Mouse (Mus musculus) CH12F3 (cell line): ENCODE measurements around the gene Ppp1r32.

Source experiments
- in situ Hi-C: fragments of 300-500 bp; cut with MboI; formaldehyde crosslinking; loops from 2 replicates; pipeline ENCODE4 v1.14.3; 2020; ENCODE audit warnings: low sequenced_read_pairs

Gene Ppp1r32

DNA sequence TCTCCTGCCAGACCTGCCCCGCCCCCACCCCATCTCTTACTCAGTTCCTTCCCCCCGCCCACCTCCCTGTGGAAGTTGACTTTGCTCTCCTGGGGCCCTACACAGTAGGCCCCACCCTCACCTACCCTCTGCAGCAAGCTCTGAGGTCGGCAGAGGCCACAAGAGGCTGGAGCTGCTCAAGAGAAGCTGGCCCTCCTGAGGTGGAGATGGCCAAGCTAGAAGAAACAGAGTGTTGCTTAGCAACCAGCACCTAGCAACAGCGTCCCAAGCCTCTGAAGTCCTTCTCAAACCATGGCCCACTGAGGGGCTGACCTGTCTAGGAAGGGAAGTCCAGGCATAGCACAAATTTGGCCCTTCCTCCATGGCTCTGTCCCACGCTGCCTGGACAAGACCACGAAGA, at the start of gene Ppp1r32:
Gene Ppp1r32 (minus strand): TSS at position 226 of the 400 bp plus-strand sequence.
- in situ Hi-C loops: loop anchor here (10.0 kb wide), 1 partner anchor 218 kb away; no protein-coding TSS in a partner anchor

DNA sequence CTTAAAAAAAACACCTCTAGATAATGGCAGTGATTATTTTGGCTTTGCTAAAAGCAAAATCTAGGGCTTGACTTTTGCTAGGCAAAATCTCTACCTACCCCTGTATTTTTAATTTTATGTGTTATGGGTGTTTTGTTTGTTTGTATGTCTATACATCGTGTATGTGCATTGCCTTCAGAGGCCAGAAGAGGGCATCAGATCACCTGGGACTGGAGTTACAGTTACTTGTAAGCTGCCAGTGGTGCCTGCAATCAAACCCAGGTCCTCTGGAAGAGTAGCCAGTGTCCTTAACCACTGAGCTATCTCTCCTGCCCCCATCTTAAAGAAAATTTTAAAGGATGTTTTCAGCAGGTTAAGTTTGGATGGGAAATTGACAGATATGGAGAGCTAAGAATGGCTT, 47.4 kb upstream of the Ppp1r32 start:
- in situ Hi-C loops: no loop called here

DNA sequence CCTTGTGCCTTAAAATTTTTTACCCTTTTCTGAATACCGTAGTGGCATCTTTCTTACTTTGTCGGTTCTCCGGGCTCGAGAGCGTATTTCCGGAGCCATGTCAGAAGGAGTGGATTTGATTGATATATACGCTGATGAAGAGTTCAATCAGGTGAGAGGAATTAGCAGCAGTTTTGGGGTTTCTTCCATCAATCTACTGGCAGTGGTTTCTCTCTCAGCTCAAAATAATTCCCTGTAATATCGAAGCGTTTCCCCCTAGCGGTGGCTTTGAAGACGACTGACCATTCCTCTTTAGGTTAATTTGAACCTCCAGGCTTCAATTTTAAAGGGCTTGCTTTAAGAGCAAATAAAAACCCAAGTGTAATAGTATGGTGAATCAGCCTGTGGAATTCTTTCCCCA, 43.2 kb upstream of the Ppp1r32 start, which contains the start of gene Sdhaf2:
Gene Sdhaf2 (minus strand): TSS at position 233 of the 400 bp plus-strand sequence.
- in situ Hi-C loops: no loop called here

DNA sequence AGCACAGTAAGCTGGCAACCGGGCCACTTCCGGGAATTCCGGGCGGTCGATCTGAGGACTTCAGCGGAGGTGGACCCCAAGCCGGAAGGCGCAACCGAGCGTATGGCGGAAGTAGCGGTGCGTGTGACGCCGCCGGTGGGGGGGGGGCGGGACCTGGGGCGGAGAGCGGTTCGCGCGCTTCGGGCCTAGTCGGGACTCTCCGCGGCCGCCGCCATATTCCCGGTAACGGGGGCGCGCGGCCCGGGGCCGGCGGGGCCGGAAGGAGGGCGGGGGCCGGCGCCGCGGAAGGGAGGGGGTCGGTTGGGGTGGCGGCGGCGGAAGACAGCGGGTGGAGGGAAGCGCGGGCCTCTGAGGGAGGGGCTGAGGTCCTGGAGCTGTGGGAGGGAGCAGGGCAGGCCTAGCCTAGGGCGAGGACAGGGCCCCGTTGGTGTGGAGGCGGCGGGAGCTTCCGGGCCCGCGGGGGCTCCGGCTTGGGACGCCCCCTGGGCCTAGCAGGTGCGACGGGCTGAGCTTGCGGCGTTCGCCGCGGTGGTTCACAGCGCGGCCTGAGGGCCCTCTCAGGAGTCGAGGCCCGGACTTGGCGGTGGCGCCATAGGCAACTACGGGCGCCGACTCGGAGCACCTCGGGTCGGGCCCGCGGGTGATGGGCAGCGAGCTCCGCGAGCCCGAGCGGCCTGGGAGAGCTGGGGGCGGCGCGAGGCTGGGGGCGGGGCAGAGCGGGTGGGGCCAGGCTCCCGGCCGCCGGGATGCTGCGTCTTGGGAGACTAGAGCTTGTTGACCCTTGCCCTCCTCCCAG, 42.6 kb upstream of the Ppp1r32 start, which contains the start of gene Cpsf7:
Gene Cpsf7 (plus strand): TSS at position 161 of the 796 bp plus-strand sequence.
- in situ Hi-C loops: no loop called here

DNA sequence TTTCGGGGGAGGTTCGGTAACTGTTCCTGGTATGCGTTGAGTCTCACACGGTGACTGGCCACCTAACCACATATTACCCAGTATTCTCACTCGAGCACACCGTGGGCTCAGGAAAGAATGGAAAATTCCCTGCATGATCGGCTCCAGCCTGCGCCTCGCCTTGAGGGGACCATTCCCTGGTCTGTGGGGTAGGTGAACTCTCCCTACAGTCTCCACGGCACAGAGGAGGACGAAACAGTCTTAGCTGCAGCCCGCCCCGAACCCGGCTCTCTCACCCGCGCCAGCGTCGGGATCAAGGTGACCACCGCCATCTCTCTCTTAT, 42.0 kb upstream of the Ppp1r32 start:
- in situ Hi-C loops: no loop called here

DNA sequence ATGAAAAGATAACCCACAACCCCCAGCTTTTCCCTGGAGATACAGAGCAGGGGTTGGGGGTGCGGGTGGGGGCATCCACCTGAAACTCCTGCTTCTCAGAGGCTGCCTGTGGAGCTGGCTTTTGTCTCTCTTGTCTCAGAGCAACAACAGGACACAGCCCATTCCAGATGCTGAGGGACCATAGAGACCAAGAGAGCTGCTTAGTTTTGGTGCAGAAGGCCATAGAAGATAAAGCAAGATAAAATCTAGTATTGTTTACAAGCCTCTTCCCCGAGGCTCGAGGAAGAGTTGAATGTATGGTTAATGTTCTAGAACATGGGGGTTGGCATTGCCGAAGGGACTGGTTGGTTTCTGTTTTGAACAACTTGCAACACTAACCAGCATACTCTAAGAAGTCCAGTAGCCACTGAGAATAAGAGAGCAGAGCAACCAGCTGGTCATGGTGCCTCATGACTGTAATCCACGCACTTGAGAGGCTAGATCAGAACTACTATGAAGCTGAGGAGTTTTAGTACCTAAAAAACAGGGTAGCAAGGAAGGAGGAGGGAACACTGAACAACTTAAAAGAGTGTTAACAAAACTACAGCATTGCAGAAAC, 40.9 kb upstream of the Ppp1r32 start:
- in situ Hi-C loops: no loop called here

DNA sequence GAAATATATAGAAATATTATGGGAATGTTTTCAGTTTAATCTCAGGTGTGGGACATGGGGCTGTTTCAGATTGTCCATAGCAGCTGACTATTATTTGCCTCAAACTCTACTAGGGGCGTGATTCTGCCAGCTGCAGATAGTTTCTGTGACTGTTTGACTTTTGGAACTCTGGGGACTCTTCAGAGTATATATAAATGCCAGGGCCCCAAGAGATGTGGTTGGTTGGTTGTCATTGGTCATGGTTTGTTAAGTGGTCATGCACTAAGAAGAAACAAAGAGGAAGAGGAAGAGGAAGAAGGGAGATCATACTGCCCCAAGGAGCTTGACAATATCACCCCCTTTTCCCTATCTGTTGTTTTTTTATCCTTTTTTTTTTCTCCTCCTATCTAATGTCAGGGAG, 39.2 kb upstream of the Ppp1r32 start:
- in situ Hi-C loops: no loop called here

DNA sequence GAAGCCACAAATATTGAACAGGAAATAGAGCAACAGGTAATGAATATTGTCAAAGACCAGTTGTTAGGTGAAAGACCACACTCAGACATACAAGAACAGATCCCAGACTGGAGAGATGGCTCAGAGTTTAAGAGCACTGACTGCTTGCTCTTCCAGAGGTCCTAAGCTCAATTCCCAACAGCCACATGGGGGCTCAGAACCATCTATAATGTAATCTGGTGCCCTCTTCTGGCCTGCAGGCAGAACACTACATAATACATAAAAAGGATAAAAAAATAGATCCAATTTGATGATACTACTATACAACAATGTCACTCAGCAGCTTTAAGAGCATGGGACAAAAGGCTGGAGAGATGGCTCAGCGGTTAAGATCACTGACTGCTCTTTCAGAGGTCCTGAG, 37.6 kb upstream of the Ppp1r32 start:
- in situ Hi-C loops: no loop called here

DNA sequence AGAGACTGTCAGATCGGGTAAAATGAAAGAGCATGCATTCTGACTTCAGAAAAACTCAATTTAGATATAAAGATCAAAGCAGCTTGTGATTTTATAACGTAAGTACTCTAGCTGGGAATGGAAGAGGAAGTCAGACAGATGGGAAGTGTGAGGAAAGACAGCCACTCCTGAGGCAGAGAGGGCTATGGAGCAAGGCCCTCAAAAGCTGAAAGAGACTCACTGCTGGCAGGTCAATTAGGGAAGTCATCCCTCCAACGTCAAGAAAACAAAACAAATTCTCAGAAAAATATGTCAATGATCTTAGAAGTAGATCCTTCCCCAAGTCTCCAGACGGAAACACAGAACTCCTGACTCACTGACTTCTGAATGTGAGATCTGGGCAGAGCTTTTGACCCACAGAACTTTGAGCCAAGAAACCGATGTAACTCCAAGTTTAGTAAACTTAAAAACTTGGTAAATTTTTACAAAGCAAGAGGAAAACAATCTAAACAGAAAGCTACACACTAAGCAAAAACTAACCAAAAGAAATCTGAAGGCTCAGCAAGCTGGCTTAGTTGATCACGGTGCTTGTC, 28.1 kb upstream of the Ppp1r32 start:
- in situ Hi-C loops: no loop called here

DNA sequence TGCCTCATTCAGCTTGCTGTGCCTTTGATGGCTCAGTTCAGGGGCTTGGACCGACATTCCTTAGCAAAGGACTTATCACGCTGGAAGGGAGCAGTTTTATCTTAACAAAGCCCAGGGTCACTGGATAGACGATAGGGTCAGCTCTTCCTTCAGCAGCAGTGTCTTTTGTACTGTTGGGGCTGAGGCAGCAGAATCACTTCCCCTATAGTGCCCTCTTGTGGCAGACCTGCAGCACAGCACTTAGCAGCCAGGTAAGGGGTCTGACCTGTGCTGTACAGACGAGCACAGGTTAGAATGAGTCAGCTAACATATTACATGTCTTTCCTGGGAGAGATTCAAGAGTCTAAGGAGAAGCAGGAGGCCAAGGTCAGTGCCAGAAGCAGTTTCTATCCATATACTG, 19.8 kb upstream of the Ppp1r32 start:
- in situ Hi-C loops: no loop called here

DNA sequence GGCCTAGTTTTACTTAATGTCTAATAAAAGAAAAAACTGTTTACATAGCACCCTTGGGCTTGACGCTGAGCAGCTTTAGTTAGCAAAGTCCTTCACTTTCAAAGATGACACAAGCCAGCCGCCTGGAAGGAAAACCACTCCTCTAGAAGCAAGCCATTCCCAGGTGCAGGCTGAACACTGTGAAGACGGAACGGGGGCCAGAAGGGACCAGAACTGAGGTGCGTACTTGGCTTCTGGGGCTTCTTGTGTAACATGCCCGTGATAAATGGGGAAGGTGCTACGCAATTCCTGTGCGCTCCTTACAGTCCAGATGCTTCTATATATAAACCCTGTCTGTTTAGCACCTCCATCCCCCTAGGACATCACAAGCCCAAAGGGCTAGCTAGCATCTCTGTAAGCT, 17.9 kb upstream of the Ppp1r32 start:
- in situ Hi-C loops: no loop called here

DNA sequence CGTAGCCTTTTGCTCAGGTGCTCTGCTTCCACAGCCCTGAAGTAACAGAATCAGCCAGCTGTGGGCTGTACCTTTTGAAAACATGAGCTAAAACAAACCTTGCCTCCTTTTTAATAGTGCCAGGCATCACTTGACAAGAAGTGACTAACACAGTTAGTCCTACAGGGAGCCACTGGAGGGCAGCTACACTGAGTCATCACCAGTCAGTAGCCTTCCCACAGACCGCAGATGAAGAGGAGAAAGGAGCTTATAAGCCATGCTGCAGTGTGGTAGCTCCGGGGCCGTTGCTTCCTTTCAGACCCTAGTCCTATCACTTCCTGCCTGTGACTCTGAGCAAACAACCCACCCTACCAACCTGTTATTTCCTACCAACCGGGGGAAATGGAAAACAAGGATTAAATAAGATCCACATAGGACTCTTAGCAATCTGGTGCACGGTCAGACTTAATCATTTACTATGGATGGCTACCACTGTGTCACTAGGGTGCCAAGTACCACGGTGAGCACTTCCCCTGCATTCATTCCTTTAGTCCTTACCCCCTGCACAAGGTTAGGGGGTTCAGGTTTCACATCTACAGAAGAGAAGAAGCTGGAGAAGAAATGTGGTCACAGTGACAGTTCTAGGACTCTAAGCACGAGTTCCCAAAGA, 14.9 kb upstream of the Ppp1r32 start:
- in situ Hi-C loops: no loop called here

DNA sequence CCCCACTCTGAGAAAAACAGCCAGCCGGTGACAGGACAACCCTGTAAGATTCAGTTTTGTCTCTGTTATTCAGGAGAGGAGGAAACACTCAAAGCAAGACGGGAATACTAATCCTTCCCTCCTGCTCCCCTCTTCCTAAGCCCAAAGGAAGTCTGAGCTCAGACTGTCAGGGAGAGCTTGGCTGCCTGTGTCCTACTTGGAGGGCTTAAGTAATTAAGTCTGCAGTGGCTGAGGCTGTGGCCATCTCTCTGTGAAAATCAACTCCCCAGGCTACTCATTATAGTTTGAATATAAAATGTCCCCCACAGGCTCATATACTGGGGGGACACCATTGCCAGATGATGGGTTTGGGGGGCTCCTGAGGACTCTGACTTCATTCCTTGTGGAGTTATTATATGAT, 14.2 kb upstream of the Ppp1r32 start:
- in situ Hi-C loops: no loop called here

DNA sequence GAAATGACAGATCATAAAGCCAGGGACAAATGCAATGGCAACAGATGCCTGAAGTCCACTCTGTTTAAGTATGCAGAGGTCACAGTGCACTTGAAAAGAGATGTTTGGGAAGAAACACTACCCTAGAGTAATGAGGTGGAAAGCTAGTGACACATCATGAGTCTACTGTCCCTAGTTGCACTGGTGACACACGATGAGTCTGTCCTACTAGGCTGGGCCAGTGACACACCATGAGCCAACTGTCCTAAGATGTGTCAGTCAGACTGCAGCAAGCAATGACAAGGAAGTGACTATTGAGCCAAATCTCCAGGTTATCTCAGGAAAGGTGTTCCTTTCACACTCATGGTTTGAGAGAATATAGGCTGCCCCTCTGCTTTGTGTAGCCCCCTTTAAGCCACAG, 12.9 kb upstream of the Ppp1r32 start:
- in situ Hi-C loops: no loop called here

DNA sequence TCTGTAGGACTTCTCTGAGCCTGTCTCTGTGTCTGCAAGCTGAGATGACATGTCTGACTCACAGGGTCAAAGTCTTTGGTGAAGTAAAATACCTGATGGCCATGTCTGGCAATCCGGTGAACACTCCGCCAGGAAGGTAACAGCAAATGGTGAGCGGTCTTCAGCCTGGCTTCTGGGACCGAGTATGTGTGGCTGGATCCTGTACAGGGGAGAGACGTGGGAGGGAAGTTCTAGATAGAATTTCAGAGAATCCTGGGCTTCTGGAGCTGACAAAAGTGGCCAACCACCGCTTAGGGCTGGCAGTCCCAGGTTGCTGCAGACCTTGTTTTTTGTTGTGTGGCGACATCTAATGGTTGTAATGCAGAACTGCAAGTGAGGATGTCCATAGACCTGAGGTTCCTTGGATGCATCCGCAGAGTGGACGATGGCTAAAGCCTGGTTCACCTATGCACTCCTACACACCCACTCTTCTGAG, 3.6 kb upstream of the Ppp1r32 start:
- in situ Hi-C loops: loop anchor here (10.0 kb wide), 1 partner anchor 222 kb away; no protein-coding TSS in a partner anchor

DNA sequence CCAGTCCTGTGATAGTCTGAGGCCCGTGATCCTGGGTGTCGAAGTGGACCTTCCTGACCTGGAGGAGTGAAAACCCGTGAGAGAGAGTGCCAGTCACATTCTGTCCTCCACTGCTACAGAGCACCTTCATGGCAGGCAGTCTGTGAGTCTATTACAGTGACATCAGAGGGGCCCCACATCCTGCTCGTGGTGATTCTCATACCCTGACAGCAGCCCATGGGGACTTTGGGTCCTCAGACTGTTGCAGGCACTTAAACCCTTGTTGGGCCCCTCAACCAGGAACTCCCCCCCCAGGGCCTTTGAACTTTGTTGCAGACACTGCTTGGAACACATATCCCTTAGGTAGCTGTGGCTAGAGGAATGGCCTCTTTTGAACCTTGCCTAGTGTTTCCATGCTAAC, 3.2 kb downstream of the Ppp1r32 start:
- in situ Hi-C loops: no loop called here

DNA sequence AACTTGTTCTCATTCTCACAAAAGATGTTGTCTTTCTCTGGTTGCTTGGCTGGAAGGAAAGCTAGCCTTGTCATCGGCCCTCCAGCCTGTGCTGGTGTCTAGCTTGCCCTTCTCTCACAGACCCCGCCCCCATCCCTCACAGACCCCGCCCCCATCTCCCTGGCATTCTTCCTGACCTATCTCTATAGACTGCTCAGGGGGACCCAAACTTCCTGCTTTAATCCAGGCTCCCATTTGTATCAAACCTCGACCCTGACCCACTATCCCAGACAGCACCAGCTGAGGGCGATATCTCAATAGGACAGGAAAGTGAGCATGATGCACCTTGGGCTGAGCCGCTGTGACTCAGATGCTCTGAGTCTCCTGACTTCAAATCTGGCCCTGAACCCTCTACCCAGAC, 8.9 kb downstream of the Ppp1r32 start:
- in situ Hi-C loops: no loop called here

DNA sequence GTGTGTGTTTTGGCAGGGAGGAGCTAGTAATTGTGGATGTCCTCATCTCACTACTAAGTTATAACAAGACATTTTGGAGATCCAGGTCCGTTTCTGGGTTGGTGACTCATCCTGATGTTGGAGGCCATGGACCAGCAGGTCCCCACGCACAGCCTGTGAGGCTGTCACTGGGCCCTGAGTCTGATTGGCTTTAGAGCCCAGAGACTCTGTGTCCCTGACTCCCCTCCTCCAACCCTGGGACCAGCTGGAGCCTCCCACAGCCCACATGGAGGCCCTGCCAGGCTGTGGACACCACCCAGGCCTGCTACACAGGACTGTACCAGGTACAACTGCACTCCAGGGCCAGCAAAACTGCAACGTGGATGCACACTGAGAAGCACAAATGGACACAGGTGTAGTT, 9.8 kb downstream of the Ppp1r32 start:
- in situ Hi-C loops: no loop called here

DNA sequence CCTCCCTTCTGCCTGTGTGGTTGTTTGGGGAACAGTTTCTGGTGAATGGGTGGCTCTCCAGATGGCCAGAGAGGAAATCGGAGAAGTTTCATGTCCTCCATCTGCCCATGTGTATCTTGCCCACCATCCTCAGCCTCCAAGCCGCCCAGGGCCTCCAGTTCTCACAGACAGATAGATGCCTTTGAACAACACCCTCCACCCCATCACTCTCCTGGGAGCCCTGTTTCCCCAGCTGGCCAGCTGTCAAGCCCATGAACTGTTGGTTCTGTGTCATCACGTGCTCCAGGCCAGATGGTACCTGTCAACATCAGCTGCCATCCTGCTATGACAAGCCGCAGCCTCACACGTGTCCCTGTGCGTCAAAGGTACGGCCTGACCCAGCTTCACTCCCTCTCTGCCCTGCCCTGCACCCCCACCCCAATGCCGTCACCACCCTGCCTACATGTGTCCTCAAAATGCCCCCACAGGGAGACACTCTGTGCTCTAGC, 13.5 kb downstream of the Ppp1r32 start:
- in situ Hi-C loops: no loop called here

DNA sequence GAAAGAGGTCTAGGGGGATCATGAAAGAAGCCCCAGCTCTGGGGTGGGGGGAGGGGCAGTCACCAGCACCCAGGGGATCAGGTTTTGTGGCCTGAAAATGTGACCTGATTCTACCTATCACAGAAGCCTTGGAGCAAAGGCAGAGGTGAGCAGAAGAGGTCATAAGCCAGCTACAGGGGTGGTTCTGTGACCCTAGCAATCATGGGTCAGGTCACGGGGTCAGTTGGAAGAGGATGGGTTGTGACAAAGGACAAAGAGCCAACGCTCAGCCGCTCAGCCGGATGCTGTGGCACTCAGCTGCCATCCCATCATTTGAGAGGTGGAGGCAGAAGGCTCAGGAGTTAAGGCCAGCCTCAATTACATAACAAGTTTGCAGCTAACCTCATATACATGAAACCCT, 18.3 kb downstream of the Ppp1r32 start:
- in situ Hi-C loops: no loop called here

DNA sequence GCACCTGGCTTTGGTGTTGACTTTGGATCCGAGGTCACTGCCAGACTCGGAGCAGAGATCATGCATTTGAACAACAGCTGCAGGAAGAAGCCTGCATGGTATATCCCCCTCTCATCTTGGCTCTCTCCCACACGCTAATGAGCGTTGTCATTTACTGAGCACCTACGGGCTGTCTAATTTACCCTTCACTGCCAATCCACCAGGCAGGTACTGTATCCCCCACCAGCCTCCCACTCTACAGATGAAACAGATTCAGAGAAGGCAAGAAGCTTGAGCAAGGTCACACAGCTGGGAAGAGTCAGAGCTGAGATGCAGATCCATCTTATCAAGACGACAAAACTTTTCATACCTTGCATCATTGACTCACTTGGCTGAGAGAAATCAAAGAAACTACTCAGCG, 21.1 kb downstream of the Ppp1r32 start:
- in situ Hi-C loops: no loop called here
